In the genomic region with DNA sequence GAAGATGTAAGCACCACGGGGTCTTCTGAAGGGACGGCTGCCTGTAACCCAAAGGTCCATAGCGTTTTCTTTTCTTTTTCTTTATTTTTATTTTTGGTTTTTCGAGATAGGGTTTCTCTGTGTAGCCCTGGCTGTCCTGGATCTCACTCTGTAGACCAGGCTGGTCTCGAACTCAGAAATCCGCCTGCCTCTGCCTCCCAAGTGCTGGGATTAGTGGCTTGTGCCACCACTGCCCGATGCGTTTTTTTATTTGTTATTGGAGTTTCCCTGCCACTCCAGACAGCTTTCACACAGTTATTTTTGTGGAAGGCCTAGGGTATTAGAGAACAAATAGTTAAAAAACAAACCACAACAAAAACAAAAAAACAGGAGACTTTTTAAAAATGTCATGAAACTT, we compare ENCODE assay signal across 1 mouse cellular context.
TF ChIP-seq lines count a peak whose summit lies in the region.

No protein-coding gene starts in this region.

TF ChIP-seq in MEL, 35 proteins besides CTCF, POLR2A, EP300 and RAD21:
- TF ChIP-seq RCOR1 (IDR thresholded peaks at IDR 0.05; ENCODE audit: low read depth, low read length): peak; percentile 7; the same call in 1 of the 2 replicates
